Mouse (Mus musculus) subcutaneous adipose tissue, adult 2 months (tissue): ENCODE measurements around the gene Rsph9. TPM values are rescaled to one million over a fixed set of nuclear protein-coding genes. Genes with fewer than 3 reads are reported as not detected.

Source experiments
- polyA plus RNA-seq: library from polyadenylated mRNA; depleted of rRNA; stranded (reverse); fragments of >200 nt; gene quantifications from 2 replicates; pipeline ENCODE4 v1.2.3, GENCODE M21; 2012; ENCODE audit warnings: low replicate concordance; rRNA removed

The Rsph9 gene
- polyA plus RNA-seq: 1.9 and 14.8 TPM in 2 replicates

GRCm38 (mm10) chr17:46143578-46144423 is at the start of gene Rsph9:
Rsph9 (minus strand) TSS chr17:46144216.

GRCm38 (mm10) chr17:46160686-46161085 is 16.7 kb upstream of the Rsph9 start, which contains the start of gene Gtpbp2:
Gtpbp2 (plus strand) TSS chr17:46161032.

GRCm38 (mm10) chr17:46152847-46153782 is 9.1 kb upstream of the Rsph9 start, which contains the start of gene Mad2l1bp:
Mad2l1bp (minus strand) TSS chr17:46153553.

GRCm38 (mm10) chr17:46110402-46111289 is 33.4 kb downstream of the Rsph9 start, which contains the start of gene Mrps18a:
Mrps18a (plus strand) TSS chr17:46110986.

Other genes with a start within 250 kb of the Rsph9 start
- 465 and 557 TPM in 2 replicates for gene Vegfa, start 111.8 kb downstream of the Rsph9 start, polyA plus RNA-seq
- 56.6 and 77.0 TPM in 2 replicates for gene Mrps18a, start 33.2 kb downstream of the Rsph9 start, polyA plus RNA-seq
- 16.3 and 22.5 TPM in 2 replicates for gene Mad2l1bp, start 9.3 kb upstream of the Rsph9 start, polyA plus RNA-seq
- 151 and 169 TPM in 2 replicates for gene Gtpbp2, start 16.8 kb upstream of the Rsph9 start, polyA plus RNA-seq
- gene Polh, start 58.4 kb upstream of the Rsph9 start, polyA plus RNA-seq: 6.2 and 10.8 TPM in 2 replicates
- gene Xpo5, start 58.6 kb upstream of the Rsph9 start, polyA plus RNA-seq: 18.1 and 38.0 TPM in 2 replicates
- gene Polr1c, start 103.8 kb upstream of the Rsph9 start, polyA plus RNA-seq: 42.8 and 84.4 TPM in 2 replicates
- 197 and 229 TPM in 2 replicates for gene Yipf3, start 103.9 kb upstream of the Rsph9 start, polyA plus RNA-seq
- 0.96 and 5.5 TPM in 2 replicates for gene Lrrc73, start 109.3 kb upstream of the Rsph9 start, polyA plus RNA-seq
- gene Tjap1, start 138.8 kb upstream of the Rsph9 start, polyA plus RNA-seq: 31.2 and 53.7 TPM in 2 replicates
- 0.52 and 0.66 TPM in 2 replicates for gene Dlk2, start 153.2 kb upstream of the Rsph9 start, polyA plus RNA-seq
- 12.5 and 17.4 TPM in 2 replicates for gene Abcc10, start 184.1 kb upstream of the Rsph9 start, polyA plus RNA-seq
- gene Zfp318, start 239.5 kb upstream of the Rsph9 start, polyA plus RNA-seq: 10.7 and 24.5 TPM in 2 replicates